Mouse (Mus musculus) stomach, embryonic 16.5 days (tissue): ENCODE data around the gene Acvr1c. TPM values are rescaled to one million over a fixed set of nuclear protein-coding genes. Genes with fewer than 3 reads are reported as not detected.

Experiments used
- ATAC-seq: fragments of 200-750 bp; cut with Nextera tagmentation; 2 replicates; pipeline ENCODE4 v1.8.0; 2017; ENCODE audit warnings: moderate number of reproducible peaks, moderate TSS enrichment; ENCODE audit not compliant: insufficient read depth, low FRiP score
- H3K27ac ChIP-seq: fragments of 300-500 bp; sonication (generic); 2 replicates; pipeline ENCODE4 v1.5.1; 2014; ENCODE audit warnings: low read length
- H3K27me3 ChIP-seq: fragments of 300-500 bp; sonication (generic); 2 replicates; pipeline ENCODE4 v1.6.1; 2014; ENCODE audit warnings: low read length, control low read depth, mixed read lengths; ENCODE audit not compliant: control insufficient read depth, insufficient read depth
- H3K36me3 ChIP-seq: fragments of 300-500 bp; sonication (generic); 2 replicates; pipeline ENCODE4 v1.6.1; 2014; ENCODE audit warnings: low read length; ENCODE audit not compliant: control insufficient read depth, insufficient read depth
- H3K4me1 ChIP-seq: fragments of 300-500 bp; sonication (generic); 2 replicates; pipeline ENCODE4 v1.6.1; 2014; ENCODE audit warnings: low read length, control low read depth, mixed read lengths; ENCODE audit not compliant: control insufficient read depth, insufficient read depth
- H3K4me2 ChIP-seq: fragments of 300-500 bp; sonication (generic); 2 replicates; pipeline ENCODE4 v1.6.1; 2014; ENCODE audit warnings: low read depth, low read length, mixed read lengths
- H3K4me3 ChIP-seq: fragments of 300-500 bp; sonication (generic); replicated peaks from 2 replicates; pipeline ENCODE4 v1.5.1; 2014; ENCODE audit warnings: mild to moderate bottlenecking, low read length
- H3K9ac ChIP-seq: fragments of 300-500 bp; sonication (generic); 2 replicates; pipeline ENCODE4 v1.6.1; 2014; ENCODE audit warnings: low read length
- H3K9me3 ChIP-seq: fragments of 300-500 bp; sonication (generic); replicated peaks from 2 replicates; pipeline ENCODE4 v1.6.1; 2016; ENCODE audit warnings: low read length, control low read depth; ENCODE audit not compliant: control insufficient read depth
- WGBS: fragments of 180-500 bp; shearing (Covaris S2); extraction: QIAGEN DNeasy Blood & Tissue Kit; methylation state at CpG from one replicate; pipeline ENCODE4 v1.1.7; 2014; 5-methylcytosine and 5-hydroxymethylcytosine counted together
- polyA plus RNA-seq: library from polyadenylated mRNA; unstranded; fragments of >200 nt; fragmentation: Nextera tagmentation; extraction: Ambion mirVana; gene quantifications from 2 replicates; pipeline ENCODE4 v1.2.1, GENCODE M21; 2015

Acvr1c gene
- polyA plus RNA-seq = 1.1 and 1.6 TPM in 2 replicates

GRCm38 (mm10) chr2:58357414-58358131 lies at the start of gene Acvr1c:
Acvr1c (minus strand) TSS chr2:58357895.
- no peaks in the 10 kb centered on the region for H3K36me3 ChIP-seq
- peak; percentile 87 for ATAC-seq
- H3K4me3 ChIP-seq = peak within 1 kb of the TSS; percentile 65
- peak within 1 kb of the TSS; percentile 97 for H3K4me2 ChIP-seq
- H3K9me3 ChIP-seq = no peaks in the 10 kb centered on the region
- H3K9ac ChIP-seq = peak within 1 kb of the TSS; percentile 67
- no peak within 1 kb of the TSS for H3K27ac ChIP-seq
- H3K4me1 ChIP-seq = peaks cover 5% of the 10 kb centered on the region; the same call in 1 of the 2 replicates
- WGBS = under 1% methylated on average over 62 of the region's 65 CpGs
- H3K27me3 ChIP-seq = peaks cover 4% of the 10 kb centered on the region; the same call in 1 of the 2 replicates

GRCm38 (mm10) chr2:58403481-58403880 lies 45.8 kb upstream of the Acvr1c start:
- Histone ChIP-seq H3K9me3 (no peaks in the 10 kb centered on the region), H3K4me1 (no peaks in the 10 kb centered on the region), H3K27me3 (no peaks in the 10 kb centered on the region), H3K9ac (no peak overlapping the region), H3K36me3 (no peaks in the 10 kb centered on the region), H3K4me2 (no peak overlapping the region), H3K27ac (no peak overlapping the region), H3K4me3 (no peak overlapping the region)
- no peak for ATAC-seq
- whole genome bisulfite sequencing = 78% methylated on average over 2 of the region's 2 CpGs

- Histone ChIP-seq H3K4me1 (no peaks in the 10 kb centered on the region), H3K27me3 (no peaks in the 10 kb centered on the region), H3K9ac (no peak overlapping the region), H3K9me3 (no peaks in the 10 kb centered on the region), H3K27ac (no peak overlapping the region), H3K36me3 (no peaks in the 10 kb centered on the region), H3K4me3 (no peak overlapping the region), H3K4me2 (no peak overlapping the region)
- 61% methylated on average over 7 of the region's 7 CpGs for WGBS
- no peak for ATAC-seq
Observed at GRCm38 (mm10) chr2:58388601-58389000, 30.9 kb upstream of the Acvr1c start.

- no peaks in the 10 kb centered on the region for H3K27me3 ChIP-seq
- no peak for ATAC-seq
- H3K9me3 ChIP-seq = no peaks in the 10 kb centered on the region
- no peak overlapping the region for H3K9ac ChIP-seq
- no peak overlapping the region for H3K4me2 ChIP-seq
- H3K4me1 ChIP-seq = no peaks in the 10 kb centered on the region; the same call in 1 of the 2 replicates
- H3K36me3 ChIP-seq = no peaks in the 10 kb centered on the region
- 61% methylated on average over 5 of the region's 5 CpGs for WGBS
- H3K27ac ChIP-seq = no peak overlapping the region
- no peak overlapping the region for H3K4me3 ChIP-seq
Observed at GRCm38 (mm10) chr2:58380020-58380419, 22.3 kb upstream of the Acvr1c start.

GRCm38 (mm10) chr2:58379475-58379874 lies 21.8 kb upstream of the Acvr1c start:
- Histone ChIP-seq H3K36me3 (no peaks in the 10 kb centered on the region), H3K4me2 (no peak overlapping the region), H3K4me3 (no peak overlapping the region), H3K9me3 (no peaks in the 10 kb centered on the region), H3K9ac (no peak overlapping the region), H3K27ac (no peak overlapping the region), H3K27me3 (no peaks in the 10 kb centered on the region), H3K4me1 (no peaks in the 10 kb centered on the region; the same call in 1 of the 2 replicates)
- ATAC-seq = no peak
- 53% methylated on average over 1 of the region's 1 CpGs for WGBS

- no peak overlapping the region for H3K9ac ChIP-seq
- no peak overlapping the region for H3K4me2 ChIP-seq
- H3K27ac ChIP-seq = no peak overlapping the region
- no peaks in the 10 kb centered on the region; the same call in 1 of the 2 replicates for H3K4me1 ChIP-seq
- WGBS = 58% methylated on average over 9 of the region's 9 CpGs
- no peaks in the 10 kb centered on the region for H3K9me3 ChIP-seq
- H3K36me3 ChIP-seq = no peaks in the 10 kb centered on the region
- H3K4me3 ChIP-seq = no peak overlapping the region
- ATAC-seq = no peak
- H3K27me3 ChIP-seq = no peaks in the 10 kb centered on the region
Observed at GRCm38 (mm10) chr2:58377417-58378130, 19.9 kb upstream of the Acvr1c start.

GRCm38 (mm10) chr2:58366196-58366595 lies 8.5 kb upstream of the Acvr1c start:
- Histone ChIP-seq H3K36me3 (no peaks in the 10 kb centered on the region), H3K4me1 (no peaks in the 10 kb centered on the region), H3K4me2 (no peak overlapping the region), H3K27ac (no peak overlapping the region), H3K27me3 (no peaks in the 10 kb centered on the region), H3K9me3 (no peaks in the 10 kb centered on the region), H3K9ac (no peak overlapping the region), H3K4me3 (no peak overlapping the region)
- 83% methylated on average over 3 of the region's 3 CpGs for WGBS
- no peak for ATAC-seq

GRCm38 (mm10) chr2:58361361-58362046 lies 3.8 kb upstream of the Acvr1c start:
- 89% methylated on average over 3 of the region's 3 CpGs for WGBS
- Histone ChIP-seq H3K4me2 (no peak overlapping the region), H3K9ac (no peak overlapping the region), H3K9me3 (no peaks in the 10 kb centered on the region), H3K27ac (no peak overlapping the region), H3K4me1 (peaks cover 5% of the 10 kb centered on the region; the same call in 1 of the 2 replicates), H3K36me3 (no peaks in the 10 kb centered on the region), H3K27me3 (peaks cover 4% of the 10 kb centered on the region; the same call in 1 of the 2 replicates), H3K4me3 (no peak overlapping the region)
- no peak for ATAC-seq

GRCm38 (mm10) chr2:58358132-58358460 lies 401 bp upstream of the Acvr1c start:
- no peak overlapping the region; the same call in 1 of the 2 replicates for H3K9ac ChIP-seq
- H3K27me3 ChIP-seq = peaks cover 4% of the 10 kb centered on the region; the same call in 1 of the 2 replicates
- H3K4me3 ChIP-seq = peak overlapping the region; percentile 65
- no peaks in the 10 kb centered on the region for H3K9me3 ChIP-seq
- 14% methylated on average over 3 of the region's 3 CpGs for WGBS
- H3K36me3 ChIP-seq = no peaks in the 10 kb centered on the region
- no peak overlapping the region for H3K27ac ChIP-seq
- H3K4me1 ChIP-seq = peaks cover 5% of the 10 kb centered on the region; the same call in 1 of the 2 replicates
- H3K4me2 ChIP-seq = peak overlapping the region; percentile 97
- ATAC-seq = no peak
